Mouse (Mus musculus) forebrain, embryonic 15.5 days (tissue): ENCODE measurements around the gene Cpm. TPM values are rescaled to one million over a fixed set of nuclear protein-coding genes. Genes with fewer than 3 reads are reported as not detected.

Source experiments
- ATAC-seq: fragments of 200-750 bp; cut with Nextera tagmentation; replicated peaks from 2 replicates; pipeline ENCODE4 v1.8.0; 2017; ENCODE audit warnings: mild to moderate bottlenecking, moderate TSS enrichment, moderate library complexity
- H3K27ac ChIP-seq: fragments of 300-500 bp; sonication (generic); replicated peaks from 2 replicates; pipeline ENCODE4 v1.5.1; 2015; ENCODE audit warnings: mild to moderate bottlenecking, inconsistent platforms
- H3K27me3 ChIP-seq: fragments of 300-500 bp; sonication (generic); 2 replicates; pipeline ENCODE4 v1.6.1; 2015; ENCODE audit warnings: inconsistent platforms
- H3K36me3 ChIP-seq: fragments of 300-500 bp; sonication (generic); 2 replicates; pipeline ENCODE4 v1.6.1; 2015; ENCODE audit warnings: mild to moderate bottlenecking, inconsistent platforms
- H3K4me1 ChIP-seq: fragments of 300-500 bp; sonication (generic); 2 replicates; pipeline ENCODE4 v1.6.1; 2015; ENCODE audit warnings: inconsistent platforms
- H3K4me2 ChIP-seq: fragments of 300-500 bp; sonication (generic); replicated peaks from 2 replicates; pipeline ENCODE4 v1.6.1; 2015; ENCODE audit warnings: mild to moderate bottlenecking, inconsistent platforms
- H3K4me3 ChIP-seq: fragments of 300-500 bp; sonication (generic); 2 replicates; pipeline ENCODE4 v1.5.1; 2015; ENCODE audit warnings: mild to moderate bottlenecking, inconsistent platforms
- H3K9ac ChIP-seq: fragments of 300-500 bp; sonication (generic); replicated peaks from 2 replicates; pipeline ENCODE4 v1.6.1; 2015; ENCODE audit warnings: mild to moderate bottlenecking, inconsistent platforms
- H3K9me3 ChIP-seq: fragments of 300-500 bp; sonication (generic); 2 replicates; pipeline ENCODE4 v1.6.1; 2016; ENCODE audit warnings: inconsistent platforms
- WGBS: fragments of 180-500 bp; shearing (Covaris S2); methylation state at CpG from one replicate; pipeline ENCODE4 v1.1.7; 2015; ENCODE audit warnings: mixed read lengths; 5-methylcytosine and 5-hydroxymethylcytosine counted together
- polyA plus RNA-seq: library from polyadenylated mRNA; unstranded; fragments of >200 nt; fragmentation: Nextera tagmentation; extraction: Ambion mirVana; gene quantifications from 2 replicates; pipeline ENCODE4 v1.2.1, GENCODE M21; 2015

The Cpm gene
- polyA plus RNA-seq, 1 experiment from 2014 or later = 4.0 TPM

- H3K27ac ChIP-seq = peak overlapping the region; percentile 78
- peak overlapping the region; percentile 56 for H3K9ac ChIP-seq
- no peaks in the 10 kb centered on the region for H3K36me3 ChIP-seq
- 34% methylated on average over 20 of the region's 20 CpGs for WGBS
- peak overlapping the region; percentile 41 for H3K4me3 ChIP-seq
- peak; percentile 71 for ATAC-seq
- H3K4me1 ChIP-seq = peaks cover 22% of the 10 kb centered on the region
- H3K4me2 ChIP-seq = peak overlapping the region; percentile 59
- no peaks in the 10 kb centered on the region for H3K27me3 ChIP-seq
- H3K9me3 ChIP-seq = no peaks in the 10 kb centered on the region
Observed at GRCm38 (mm10) chr10:117675096-117676035, 46.1 kb downstream of the Cpm start.

DNA sequence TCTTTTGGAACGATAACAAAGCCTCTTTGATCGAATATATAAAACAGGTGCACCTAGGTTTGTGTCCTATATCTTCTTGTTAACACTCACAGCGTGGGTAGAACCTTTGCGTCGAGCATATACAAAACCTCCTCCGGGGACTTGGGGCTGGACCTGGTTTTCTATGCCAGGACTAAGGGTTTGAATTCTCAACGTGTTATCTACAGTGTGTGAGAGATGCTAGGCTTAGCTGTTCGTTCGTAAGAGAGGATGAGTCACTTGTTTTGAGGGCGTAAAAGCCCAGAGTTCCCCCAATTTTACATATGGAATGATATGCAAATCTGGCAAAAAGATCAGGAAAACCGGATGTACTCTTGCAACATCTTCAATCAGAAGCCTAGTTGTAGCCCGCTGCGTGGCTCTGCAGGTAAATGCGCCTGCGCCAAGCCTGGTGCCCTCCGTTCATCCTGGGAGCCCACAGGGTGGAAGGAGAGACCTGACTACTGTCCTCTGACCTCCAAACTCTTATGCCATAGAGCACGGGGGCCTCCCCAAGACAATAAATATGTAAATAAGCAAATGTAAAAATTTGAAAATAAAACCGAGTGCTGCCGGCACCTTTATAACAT lies 46.8 kb downstream of the Cpm start:
- Histone ChIP-seq H3K4me1 (peaks cover 22% of the 10 kb centered on the region), H3K9ac (peak overlapping the region; percentile 56), H3K4me2 (peak overlapping the region; percentile 59), H3K4me3 (peak overlapping the region; percentile 41), H3K36me3 (no peaks in the 10 kb centered on the region), H3K9me3 (no peaks in the 10 kb centered on the region), H3K27me3 (no peaks in the 10 kb centered on the region), H3K27ac (peak overlapping the region; percentile 78)
- ATAC-seq = peak; percentile 65
- 41% methylated on average over 19 of the region's 19 CpGs for WGBS

- Histone ChIP-seq H3K36me3 (no peaks in the 10 kb centered on the region), H3K4me2 (peak overlapping the region; percentile 59), H3K27me3 (no peaks in the 10 kb centered on the region), H3K4me1 (peaks cover 22% of the 10 kb centered on the region), H3K9me3 (no peaks in the 10 kb centered on the region), H3K9ac (peak overlapping the region; percentile 56), H3K4me3 (peak overlapping the region; percentile 41), H3K27ac (peak overlapping the region; percentile 78)
- 29% methylated on average over 17 of the region's 17 CpGs for WGBS
- peak; percentile 23; the same call in 1 of the 2 replicates for ATAC-seq
Observed at GRCm38 (mm10) chr10:117676644-117677313, 47.5 kb downstream of the Cpm start.

GRCm38 (mm10) chr10:117677494-117678236 lies 48.4 kb downstream of the Cpm start:
- Histone ChIP-seq H3K9me3 (no peaks in the 10 kb centered on the region), H3K4me1 (peaks cover 19% of the 10 kb centered on the region), H3K27me3 (no peaks in the 10 kb centered on the region), H3K4me2 (no peak overlapping the region), H3K36me3 (no peaks in the 10 kb centered on the region), H3K9ac (no peak overlapping the region), H3K4me3 (no peak overlapping the region), H3K27ac (no peak overlapping the region)
- 77% methylated on average over 13 of the region's 13 CpGs for WGBS
- no peak for ATAC-seq

- WGBS = 78% methylated on average over 5 of the region's 5 CpGs
- no peak overlapping the region for H3K27ac ChIP-seq
- no peak for ATAC-seq
- no peaks in the 10 kb centered on the region for H3K9me3 ChIP-seq
- H3K9ac ChIP-seq = no peak overlapping the region
- H3K36me3 ChIP-seq = no peaks in the 10 kb centered on the region
- H3K27me3 ChIP-seq = no peaks in the 10 kb centered on the region
- no peak overlapping the region for H3K4me3 ChIP-seq
- peaks cover 16% of the 10 kb centered on the region for H3K4me1 ChIP-seq
- no peak overlapping the region for H3K4me2 ChIP-seq
Observed at GRCm38 (mm10) chr10:117678357-117678756, 49.1 kb downstream of the Cpm start.

DNA sequence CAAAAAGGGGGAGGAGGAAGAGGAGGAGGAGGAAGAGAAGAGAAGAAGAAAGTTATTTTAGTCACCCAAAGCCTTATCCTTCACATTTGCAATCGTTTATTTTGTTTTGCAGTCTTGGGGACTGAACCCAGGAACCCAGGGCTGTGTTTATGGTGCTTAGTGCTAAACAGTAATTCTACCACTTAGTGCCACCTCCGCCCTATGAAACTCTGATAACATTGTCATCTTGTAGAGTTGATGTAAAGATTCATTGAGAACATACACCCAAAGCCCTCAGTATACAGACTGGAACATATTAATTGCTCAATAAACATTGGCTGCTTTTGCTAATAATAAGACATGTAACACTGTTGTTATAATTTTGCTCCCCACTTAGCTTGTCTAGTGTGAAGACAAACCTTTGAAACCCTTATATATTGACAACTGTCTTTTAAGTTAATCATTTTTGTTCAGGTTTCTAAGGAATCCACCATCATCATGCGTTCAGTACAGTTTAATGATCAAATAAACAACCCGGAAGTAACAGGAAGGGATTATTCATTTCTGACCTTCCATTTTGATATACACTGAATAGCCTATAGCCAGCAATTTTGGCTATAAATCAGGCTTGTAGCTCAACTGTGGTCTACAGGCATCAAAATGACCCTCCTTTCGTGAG lies 49.9 kb downstream of the Cpm start:
- Histone ChIP-seq H3K4me1 (peaks cover 16% of the 10 kb centered on the region), H3K27ac (no peak overlapping the region), H3K9me3 (no peaks in the 10 kb centered on the region), H3K4me3 (no peak overlapping the region), H3K9ac (no peak overlapping the region), H3K4me2 (no peak overlapping the region), H3K27me3 (no peaks in the 10 kb centered on the region), H3K36me3 (no peaks in the 10 kb centered on the region)
- 83% methylated on average over 5 of the region's 5 CpGs for WGBS
- no peak for ATAC-seq

DNA sequence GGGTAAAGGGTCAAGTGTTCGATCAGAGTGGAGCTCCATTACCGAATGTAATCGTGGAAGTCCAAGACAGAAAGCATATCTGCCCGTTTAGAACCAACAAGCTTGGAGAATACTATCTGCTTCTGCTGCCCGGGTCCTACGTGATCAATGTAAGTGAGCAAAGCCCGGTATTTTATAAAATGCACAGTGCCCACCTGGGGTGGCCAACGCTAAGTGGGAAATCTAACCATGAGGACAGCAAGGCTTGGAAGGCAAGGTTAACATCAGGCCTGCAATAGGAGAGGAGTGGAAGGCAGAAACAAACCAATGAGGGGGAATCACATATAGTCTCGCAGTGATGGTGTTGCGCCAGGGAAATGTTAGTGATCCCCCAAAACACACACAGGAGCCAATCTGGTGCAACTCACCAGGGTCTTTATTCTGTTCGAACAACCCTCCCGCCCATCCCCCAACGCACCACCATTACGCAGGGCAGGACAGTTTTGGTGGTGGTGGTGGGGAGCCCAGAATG lies 50.7 kb downstream of the Cpm start:
- no peak for ATAC-seq
- Histone ChIP-seq H3K27ac (no peak overlapping the region), H3K27me3 (no peaks in the 10 kb centered on the region), H3K4me1 (peaks cover 16% of the 10 kb centered on the region), H3K9ac (no peak overlapping the region), H3K9me3 (no peaks in the 10 kb centered on the region), H3K4me2 (no peak overlapping the region), H3K36me3 (no peaks in the 10 kb centered on the region), H3K4me3 (no peak overlapping the region)
- WGBS = 95% methylated on average over 14 of the region's 14 CpGs

- H3K36me3 ChIP-seq = no peaks in the 10 kb centered on the region
- WGBS = 92% methylated on average over 12 of the region's 12 CpGs
- peaks cover 8% of the 10 kb centered on the region; the same call in 1 of the 2 replicates for H3K4me1 ChIP-seq
- H3K9me3 ChIP-seq = no peaks in the 10 kb centered on the region
- H3K27me3 ChIP-seq = no peaks in the 10 kb centered on the region
- H3K4me3 ChIP-seq = no peak overlapping the region
- no peak overlapping the region for H3K4me2 ChIP-seq
- ATAC-seq = no peak
- H3K27ac ChIP-seq = no peak overlapping the region
- no peak overlapping the region for H3K9ac ChIP-seq
Observed at GRCm38 (mm10) chr10:117680868-117681513, 51.7 kb downstream of the Cpm start.

GRCm38 (mm10) chr10:117681543-117681942 lies 52.2 kb downstream of the Cpm start:
- Histone ChIP-seq H3K4me3 (no peak overlapping the region), H3K36me3 (no peaks in the 10 kb centered on the region), H3K4me2 (no peak overlapping the region), H3K27me3 (no peaks in the 10 kb centered on the region), H3K9me3 (no peaks in the 10 kb centered on the region), H3K4me1 (peaks cover 3% of the 10 kb centered on the region; the same call in 1 of the 2 replicates), H3K27ac (no peak overlapping the region), H3K9ac (no peak overlapping the region)
- 66% methylated on average over 3 of the region's 3 CpGs for WGBS
- ATAC-seq = no peak

- H3K4me1 ChIP-seq = no peaks in the 10 kb centered on the region
- no peak overlapping the region for H3K4me3 ChIP-seq
- 70% methylated on average over 14 of the region's 14 CpGs for WGBS
- ATAC-seq = no peak
- no peak overlapping the region for H3K9ac ChIP-seq
- H3K9me3 ChIP-seq = no peaks in the 10 kb centered on the region
- H3K36me3 ChIP-seq = no peaks in the 10 kb centered on the region
- no peaks in the 10 kb centered on the region for H3K27me3 ChIP-seq
- no peak overlapping the region for H3K4me2 ChIP-seq
- H3K27ac ChIP-seq = no peak overlapping the region
Observed at GRCm38 (mm10) chr10:117681999-117682857, 52.9 kb downstream of the Cpm start.
